Mouse (Mus musculus) heart, embryonic 13.5 days (tissue): ENCODE data around the gene Tpcn1. TPM values are rescaled to one million over a fixed set of nuclear protein-coding genes. Genes with fewer than 3 reads are reported as not detected.

Source experiments
- ATAC-seq: fragments of 200-750 bp; cut with Nextera tagmentation; 2 replicates; pipeline ENCODE4 v1.8.0; 2017; ENCODE audit warnings: moderate TSS enrichment; ENCODE audit not compliant: insufficient number of reproducible peaks, low FRiP score, low TSS enrichment; ENCODE audit errors: extremely low read depth
- H3K27ac ChIP-seq: fragments of 300-500 bp; sonication (generic); replicated peaks from 2 replicates; pipeline ENCODE4 v1.5.1; 2015; ENCODE audit warnings: moderate library complexity, mild to moderate bottlenecking, inconsistent platforms
- H3K27me3 ChIP-seq: fragments of 300-500 bp; sonication (generic); replicated peaks from 2 replicates; pipeline ENCODE4 v1.6.1; 2015; ENCODE audit warnings: mild to moderate bottlenecking, inconsistent platforms
- H3K36me3 ChIP-seq: fragments of 300-500 bp; sonication (generic); 2 replicates; pipeline ENCODE4 v1.6.1; 2015; ENCODE audit warnings: mild to moderate bottlenecking, inconsistent platforms
- H3K4me1 ChIP-seq: fragments of 300-500 bp; sonication (generic); 2 replicates; pipeline ENCODE4 v1.6.1; 2015; ENCODE audit warnings: inconsistent platforms
- H3K4me2 ChIP-seq: fragments of 300-500 bp; sonication (generic); 2 replicates; pipeline ENCODE4 v1.6.1; 2015; ENCODE audit warnings: inconsistent platforms, mild to moderate bottlenecking, moderate library complexity
- H3K4me3 ChIP-seq: fragments of 300-500 bp; sonication (generic); 2 replicates; pipeline ENCODE4 v1.5.1; 2015; ENCODE audit warnings: moderate library complexity, mild to moderate bottlenecking, inconsistent platforms
- H3K9ac ChIP-seq: fragments of 300-500 bp; sonication (generic); 2 replicates; pipeline ENCODE4 v1.6.1; 2015; ENCODE audit warnings: inconsistent platforms, mild to moderate bottlenecking, moderate library complexity
- H3K9me3 ChIP-seq: fragments of 300-500 bp; sonication (generic); 2 replicates; pipeline ENCODE4 v1.6.1; 2016; ENCODE audit warnings: inconsistent platforms
- WGBS: fragments of 180-500 bp; shearing (Covaris S2); methylation state at CpG from one replicate; pipeline ENCODE4 v1.1.7; 2015; ENCODE audit warnings: mixed read lengths; 5-methylcytosine and 5-hydroxymethylcytosine counted together
- polyA plus RNA-seq: library from polyadenylated mRNA; unstranded; fragments of >200 nt; fragmentation: Nextera tagmentation; extraction: Ambion mirVana; gene quantifications from 2 replicates; pipeline ENCODE4 v1.2.1, GENCODE M21; 2015

Tpcn1 gene
- polyA plus RNA-seq, 1 experiment from 2014 or later = 16.1 TPM

DNA sequence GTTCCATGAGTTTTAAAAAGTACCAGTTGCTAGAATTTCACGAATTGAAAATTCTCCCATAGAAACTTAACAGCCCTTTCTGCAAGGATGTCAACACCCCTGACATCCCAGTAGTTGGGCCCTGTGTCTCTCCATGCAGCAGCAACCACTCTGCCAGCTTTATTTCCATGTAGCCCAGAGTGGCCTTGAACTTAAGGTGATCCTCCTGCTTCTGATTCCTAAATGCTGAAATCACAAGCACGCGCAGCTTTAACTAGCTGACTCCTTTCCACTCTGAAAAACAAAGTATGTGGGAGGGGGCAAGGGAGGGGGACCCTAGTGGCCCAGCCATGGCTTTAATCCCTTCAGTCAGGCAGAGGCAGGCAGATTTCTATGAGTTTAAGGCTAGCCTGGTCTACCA lies 18.9 kb upstream of the Tpcn1 start:
- Histone ChIP-seq H3K4me2 (no peak overlapping the region), H3K9ac (no peak overlapping the region), H3K4me3 (no peak overlapping the region), H3K27ac (no peak overlapping the region), H3K9me3 (no peaks in the 10 kb centered on the region), H3K36me3 (peaks cover 14% of the 10 kb centered on the region), H3K4me1 (peaks cover 18% of the 10 kb centered on the region), H3K27me3 (no peaks in the 10 kb centered on the region)
- ATAC-seq = no peak
- 83% methylated on average over 3 of the region's 3 CpGs for WGBS

DNA sequence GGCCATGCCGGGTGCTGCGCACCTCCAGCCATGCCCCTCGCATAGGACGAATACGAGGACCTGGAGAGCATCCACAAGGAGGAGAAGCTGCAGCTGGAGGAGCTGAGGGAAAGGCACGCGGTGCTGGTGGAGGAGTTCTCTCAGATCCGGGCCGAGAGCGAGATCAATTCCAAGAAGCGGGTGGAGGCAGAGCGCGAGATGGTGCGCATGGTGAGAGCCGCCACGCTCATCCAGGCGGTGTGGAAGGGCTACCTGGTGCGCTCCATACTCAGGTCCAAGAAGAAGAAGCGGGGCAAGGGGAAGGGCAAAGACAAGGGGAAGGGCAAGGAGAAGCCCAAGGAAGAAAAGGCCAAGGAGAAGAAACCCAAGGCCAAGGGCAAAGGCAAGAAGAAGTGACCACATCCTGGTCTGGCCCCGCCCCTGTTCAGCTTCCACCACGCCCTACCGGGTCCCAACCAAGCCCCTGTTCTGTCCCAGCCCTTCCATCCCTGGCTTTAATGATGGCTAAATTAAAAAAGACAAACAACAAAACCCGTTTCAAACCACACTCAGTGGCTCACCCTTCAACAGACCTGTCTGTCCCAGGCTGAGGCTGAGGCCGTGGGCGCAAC lies 18.2 kb upstream of the Tpcn1 start:
- Histone ChIP-seq H3K27me3 (no peaks in the 10 kb centered on the region), H3K4me3 (no peak overlapping the region), H3K36me3 (peaks cover 14% of the 10 kb centered on the region), H3K27ac (no peak overlapping the region), H3K4me1 (peaks cover 17% of the 10 kb centered on the region), H3K4me2 (no peak overlapping the region), H3K9ac (no peak overlapping the region), H3K9me3 (no peaks in the 10 kb centered on the region)
- WGBS = 61% methylated on average over 25 of the region's 25 CpGs
- no peak for ATAC-seq

DNA sequence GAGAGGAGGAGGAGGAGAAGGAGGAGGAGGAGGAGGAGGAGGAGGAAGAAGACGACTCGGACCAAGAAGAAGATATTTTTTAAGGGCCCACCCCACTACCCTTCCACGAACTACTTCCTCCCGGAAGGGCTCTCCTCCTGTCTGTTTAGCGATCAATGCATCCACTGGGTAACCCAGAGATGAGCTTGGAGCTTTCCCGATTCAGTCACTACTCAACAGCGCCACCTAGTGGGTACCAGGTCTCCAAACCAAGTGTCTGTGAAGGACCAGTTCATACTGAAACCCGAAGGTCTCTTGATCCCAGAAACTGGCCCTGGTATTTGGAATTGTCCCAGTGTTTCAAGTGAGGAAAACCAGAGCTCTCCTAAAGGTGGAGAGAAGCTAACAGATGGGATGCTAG lies 17.2 kb upstream of the Tpcn1 start:
- peak overlapping the region; percentile 75 for H3K4me2 ChIP-seq
- WGBS = 2% methylated on average over 8 of the region's 8 CpGs
- H3K27me3 ChIP-seq = no peaks in the 10 kb centered on the region
- H3K27ac ChIP-seq = no peak overlapping the region
- no peaks in the 10 kb centered on the region for H3K9me3 ChIP-seq
- peaks cover 14% of the 10 kb centered on the region for H3K36me3 ChIP-seq
- peak overlapping the region; percentile 45 for H3K4me3 ChIP-seq
- no peak for ATAC-seq
- H3K4me1 ChIP-seq = peaks cover 17% of the 10 kb centered on the region
- H3K9ac ChIP-seq = peak overlapping the region; percentile 70

DNA sequence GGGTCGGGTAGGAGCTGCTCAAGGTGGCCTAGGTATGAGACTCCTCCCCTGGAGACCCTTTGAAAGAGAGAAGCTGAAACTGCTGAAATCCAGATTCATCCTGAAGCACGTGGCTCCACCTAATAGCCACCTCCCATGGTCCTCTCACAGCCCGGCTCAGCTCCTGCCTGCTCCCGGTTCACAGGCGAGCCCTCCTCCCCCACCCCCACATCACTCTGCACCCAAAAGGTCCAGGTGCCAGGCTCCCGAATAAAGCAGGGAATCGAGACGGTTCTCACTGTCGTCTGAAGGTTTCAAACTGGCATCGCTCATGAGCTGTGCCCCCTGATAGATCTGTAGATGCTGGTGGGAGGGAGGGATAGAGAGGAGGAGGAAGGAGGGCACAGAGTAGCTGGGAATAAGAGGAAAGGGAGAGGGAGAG lies 16.8 kb upstream of the Tpcn1 start:
- H3K36me3 ChIP-seq = peaks cover 14% of the 10 kb centered on the region
- H3K9me3 ChIP-seq = no peaks in the 10 kb centered on the region
- peak overlapping the region; percentile 75 for H3K4me2 ChIP-seq
- peak overlapping the region; percentile 70 for H3K9ac ChIP-seq
- 1% methylated on average over 10 of the region's 10 CpGs for WGBS
- H3K27ac ChIP-seq = no peak overlapping the region
- no peak for ATAC-seq
- H3K4me1 ChIP-seq = peaks cover 22% of the 10 kb centered on the region
- H3K27me3 ChIP-seq = peaks cover 1% of the 10 kb centered on the region; the same call in 1 of the 2 replicates
- H3K4me3 ChIP-seq = peak overlapping the region; percentile 45

DNA sequence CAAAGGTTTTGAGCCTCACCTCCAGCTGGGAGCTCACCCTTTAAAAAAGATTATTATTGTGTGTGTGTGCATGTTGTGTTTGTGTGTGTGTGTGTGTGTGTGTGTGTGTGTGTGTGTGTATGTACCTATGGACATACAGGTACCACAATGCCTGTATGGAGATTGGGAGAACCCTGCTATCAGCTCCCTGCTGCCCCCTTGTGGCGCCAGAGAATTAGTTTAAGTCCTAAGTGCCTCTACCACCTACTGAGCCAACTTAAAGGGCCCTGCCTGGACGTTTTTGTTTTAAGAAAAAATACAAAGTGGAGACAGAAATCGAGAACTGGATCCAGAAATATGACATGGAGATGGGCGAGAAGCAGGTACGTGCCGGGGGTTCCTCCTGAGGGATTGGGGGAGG lies 16.4 kb upstream of the Tpcn1 start:
- Histone ChIP-seq H3K27ac (no peak overlapping the region), H3K36me3 (peaks cover 11% of the 10 kb centered on the region), H3K4me1 (peaks cover 26% of the 10 kb centered on the region), H3K9ac (peak overlapping the region; percentile 70), H3K9me3 (no peaks in the 10 kb centered on the region), H3K4me2 (peak overlapping the region; percentile 75), H3K4me3 (peak overlapping the region; percentile 45), H3K27me3 (peaks cover 5% of the 10 kb centered on the region; the same call in 1 of the 2 replicates)
- no peak for ATAC-seq
- 5% methylated on average over 6 of the region's 6 CpGs for WGBS

DNA sequence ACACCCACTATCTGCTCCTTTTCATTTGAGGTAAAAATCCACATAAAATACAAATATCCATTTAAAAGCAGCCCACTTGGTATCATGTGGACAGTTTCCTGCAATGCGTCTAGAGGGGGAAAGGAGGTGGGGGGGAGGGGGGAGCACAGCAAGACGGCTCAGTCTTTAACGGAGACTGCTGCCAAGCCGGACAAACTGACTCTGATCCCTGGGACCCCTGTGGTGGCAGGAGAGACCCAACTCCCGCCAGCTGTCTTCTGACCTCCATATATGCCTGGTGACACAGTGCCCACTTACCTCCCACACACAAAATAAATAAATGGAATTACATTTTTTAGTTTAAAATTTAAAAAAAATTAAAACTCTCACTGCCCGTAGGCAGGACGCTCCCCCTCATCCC lies 15.0 kb upstream of the Tpcn1 start:
- Histone ChIP-seq H3K9me3 (no peaks in the 10 kb centered on the region), H3K4me1 (peaks cover 30% of the 10 kb centered on the region)

DNA sequence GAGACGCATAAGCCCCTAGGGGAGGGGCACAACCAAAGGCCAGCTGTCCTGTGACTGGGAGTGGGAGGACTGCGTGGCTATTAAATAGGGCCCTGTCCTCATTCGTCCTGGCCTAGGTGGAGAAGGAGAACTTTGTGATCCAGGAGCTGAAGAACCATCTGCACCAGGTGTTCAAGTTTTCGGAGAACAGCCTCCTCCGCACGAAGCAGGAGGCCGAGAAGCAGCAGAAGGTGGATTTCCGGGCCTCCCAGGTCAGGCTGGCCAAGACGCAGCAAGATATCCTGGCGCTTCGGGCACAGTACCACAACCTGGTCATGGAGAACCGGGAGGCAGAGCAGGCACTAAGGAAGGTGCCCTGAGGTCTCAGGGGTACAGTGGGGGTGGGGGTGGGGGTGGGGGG lies 13.7 kb upstream of the Tpcn1 start:
- H3K9ac ChIP-seq = no peak overlapping the region

More for the DNA sequence above, 15.0 kb upstream of the Tpcn1 start:
- no peak overlapping the region for H3K4me2 ChIP-seq
- H3K27me3 ChIP-seq = peaks cover 18% of the 10 kb centered on the region
- ATAC-seq = no peak
- H3K9ac ChIP-seq = no peak overlapping the region
- H3K4me3 ChIP-seq = no peak overlapping the region
- H3K36me3 ChIP-seq = peaks cover 6% of the 10 kb centered on the region; the same call in 1 of the 2 replicates
- H3K27ac ChIP-seq = no peak overlapping the region
- 62% methylated on average over 7 of the region's 7 CpGs for WGBS

DNA sequence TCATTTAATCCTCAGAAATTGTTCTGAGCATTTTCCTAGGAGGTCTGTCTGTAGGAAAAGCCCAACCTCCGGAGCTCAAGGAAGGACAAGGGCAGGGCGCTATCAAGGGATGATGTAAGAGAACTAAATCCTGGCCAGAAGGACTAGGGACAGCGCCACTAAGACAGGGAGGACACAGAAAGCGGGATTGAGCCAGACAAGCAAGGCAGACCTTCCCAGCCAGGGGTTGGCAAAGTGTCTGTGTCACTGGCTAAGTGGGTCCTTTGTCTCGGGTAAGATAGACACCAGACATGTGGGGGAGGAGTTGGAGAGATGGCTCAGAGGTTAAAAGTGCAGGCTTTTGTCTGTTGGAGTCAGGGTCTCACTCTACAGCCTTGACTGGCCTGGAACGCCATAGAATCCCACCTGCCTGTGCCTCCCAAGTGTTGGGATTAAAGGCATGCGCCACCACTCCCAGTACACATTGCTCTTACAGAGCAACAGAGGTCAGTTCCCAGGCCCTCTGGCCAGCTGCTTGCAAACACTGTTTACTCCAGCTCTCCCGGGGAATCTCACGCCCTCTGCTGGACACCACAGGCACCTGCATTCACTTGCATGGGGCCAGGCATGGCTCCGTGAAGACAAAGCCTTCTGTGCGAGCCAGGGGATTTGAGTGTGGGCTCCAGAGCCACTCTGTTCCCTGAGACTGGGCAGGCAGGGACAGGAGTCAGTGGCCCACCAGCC lies 12.6 kb upstream of the Tpcn1 start:
- 29% methylated on average over 11 of the region's 11 CpGs for WGBS
- no peak overlapping the region for H3K4me3 ChIP-seq
- H3K27ac ChIP-seq = peak overlapping the region; percentile 39; the same call in 1 of the 2 replicates

More for the DNA sequence above, 13.7 kb upstream of the Tpcn1 start:
- Histone ChIP-seq H3K27me3 (peaks cover 32% of the 10 kb centered on the region), H3K4me3 (no peak overlapping the region), H3K27ac (no peak overlapping the region), H3K4me1 (peaks cover 30% of the 10 kb centered on the region), H3K9me3 (no peaks in the 10 kb centered on the region), H3K4me2 (no peak overlapping the region), H3K36me3 (no peaks in the 10 kb centered on the region)
- 87% methylated on average over 12 of the region's 12 CpGs for WGBS
- no peak for ATAC-seq

DNA sequence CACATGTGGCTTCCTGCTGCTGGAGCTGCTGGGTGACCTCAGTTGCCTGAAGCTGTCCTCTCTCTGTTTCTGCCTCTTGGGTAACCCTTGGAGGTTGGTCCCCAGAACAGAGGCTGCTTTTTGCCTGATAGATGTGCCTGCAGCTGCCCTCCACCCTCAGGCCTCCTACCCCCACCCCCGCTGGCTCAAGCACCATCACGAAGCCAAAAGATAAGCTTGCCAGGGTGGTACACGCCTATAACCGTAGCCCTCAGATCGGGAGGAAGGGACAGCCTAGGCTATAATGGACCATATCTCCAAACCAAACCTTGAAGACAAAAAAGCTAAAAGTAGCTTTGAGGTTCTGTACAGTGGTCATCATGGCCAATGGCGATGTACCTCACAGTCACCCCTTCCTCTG lies 11.2 kb upstream of the Tpcn1 start:
- no peaks in the 10 kb centered on the region for H3K9me3 ChIP-seq
- H3K4me3 ChIP-seq = no peak overlapping the region
- peaks cover 25% of the 10 kb centered on the region for H3K4me1 ChIP-seq
- 63% methylated on average over 6 of the region's 6 CpGs for WGBS
- ATAC-seq = no peak
- no peak overlapping the region for H3K27ac ChIP-seq
- no peak overlapping the region; the same call in 1 of the 2 replicates for H3K9ac ChIP-seq
- no peak overlapping the region for H3K4me2 ChIP-seq
- H3K36me3 ChIP-seq = no peaks in the 10 kb centered on the region
- H3K27me3 ChIP-seq = peaks cover 48% of the 10 kb centered on the region

More for the DNA sequence above, 12.6 kb upstream of the Tpcn1 start:
- peaks cover 30% of the 10 kb centered on the region for H3K4me1 ChIP-seq
- H3K36me3 ChIP-seq = no peaks in the 10 kb centered on the region
- ATAC-seq = no peak
- H3K27me3 ChIP-seq = peaks cover 43% of the 10 kb centered on the region
- H3K4me2 ChIP-seq = no peak overlapping the region
- no peaks in the 10 kb centered on the region for H3K9me3 ChIP-seq
- H3K9ac ChIP-seq = no peak overlapping the region

DNA sequence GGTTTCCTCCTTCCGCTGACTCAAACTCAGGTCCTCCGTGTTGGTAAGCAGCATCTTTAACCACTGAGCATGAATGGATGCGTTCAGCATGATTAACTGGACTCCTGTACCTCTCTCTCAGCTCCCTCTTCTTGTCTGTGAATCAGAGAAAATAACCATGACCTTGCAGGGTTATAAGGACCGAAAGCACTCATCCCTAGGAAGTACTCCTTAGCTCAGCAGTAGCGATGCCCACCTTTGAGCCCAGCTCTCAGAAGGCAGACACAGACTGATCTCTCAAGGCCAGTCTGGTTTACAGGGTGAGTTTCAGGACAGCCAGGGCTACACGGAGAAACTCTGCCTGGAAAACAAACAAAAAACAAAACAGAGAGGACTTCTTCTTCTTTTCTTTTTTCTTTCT lies 6.0 kb upstream of the Tpcn1 start:
- no peak for ATAC-seq
- Histone ChIP-seq H3K4me3 (no peak overlapping the region), H3K27me3 (peaks cover 40% of the 10 kb centered on the region), H3K9ac (no peak overlapping the region), H3K9me3 (peaks cover 5% of the 10 kb centered on the region; the same call in 1 of the 2 replicates), H3K4me2 (no peak overlapping the region), H3K36me3 (no peaks in the 10 kb centered on the region), H3K4me1 (peaks cover 2% of the 10 kb centered on the region; the same call in 1 of the 2 replicates), H3K27ac (no peak overlapping the region)
- 78% methylated on average over 6 of the region's 6 CpGs for WGBS

DNA sequence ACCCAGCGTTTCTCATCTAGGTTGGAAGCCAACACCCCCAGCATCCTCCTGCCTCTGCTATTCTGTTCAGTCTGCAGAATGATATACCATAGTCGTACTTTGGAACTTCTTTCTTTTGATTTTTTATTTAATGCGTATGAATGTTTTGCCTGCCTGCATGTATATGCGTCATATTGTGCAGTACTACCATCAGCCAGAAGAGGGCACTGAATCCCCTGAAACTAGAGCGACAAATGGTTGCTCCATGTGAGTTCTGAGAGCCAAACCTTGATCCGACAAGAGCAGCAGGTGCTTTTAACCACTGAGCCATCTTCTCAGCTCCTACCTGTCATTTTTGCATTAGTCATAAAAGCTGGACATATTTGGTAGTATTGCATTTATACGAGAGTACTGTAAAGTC lies 3.7 kb upstream of the Tpcn1 start:
- 64% methylated on average over 7 of the region's 7 CpGs for WGBS
- Histone ChIP-seq H3K4me3 (no peak overlapping the region), H3K4me2 (no peak overlapping the region)

More for the DNA sequence above, 3.7 kb upstream of the Tpcn1 start:
- Histone ChIP-seq H3K9me3 (peaks cover 5% of the 10 kb centered on the region; the same call in 1 of the 2 replicates), H3K27me3 (peaks cover 16% of the 10 kb centered on the region), H3K27ac (no peak overlapping the region), H3K9ac (no peak overlapping the region), H3K36me3 (no peaks in the 10 kb centered on the region), H3K4me1 (peaks cover 14% of the 10 kb centered on the region)
- no peak for ATAC-seq
